Mouse (Mus musculus): ENCODE results near the gene Lipa.
A peak's percentile ranks its signal among the peaks of the same experiment; 100 is the strongest.

Lipa gene

GRCm38 (mm10) chr19:34526941-34527682 is at the start of gene Lipa:
Gene Lipa (minus strand): TSS chr19:34527474.
- DNase-seq (ENCODE audit: low spot score in 2 of 2): peak; percentile 77 to 90

GRCm38 (mm10) chr19:34573650-34574049 is 46.4 kb upstream of the Lipa start:
- DNase-seq (ENCODE audit: low spot score in 2 of 2): no peak

GRCm38 (mm10) chr19:34571080-34571479 is 43.8 kb upstream of the Lipa start:
- DNase-seq (ENCODE audit: low spot score in 2 of 2): no peak

- DNase-seq (ENCODE audit: low spot score in 2 of 2): no peak
Observed at GRCm38 (mm10) chr19:34569896-34570476, 42.7 kb upstream of the Lipa start.

GRCm38 (mm10) chr19:34568988-34569895 is 42.0 kb upstream of the Lipa start:
- no peak for DNase-seq (ENCODE audit: low spot score in 2 of 2)

- no peak for DNase-seq (ENCODE audit: low spot score in 2 of 2)
Observed at GRCm38 (mm10) chr19:34566178-34566784, 39.0 kb upstream of the Lipa start.

GRCm38 (mm10) chr19:34562556-34562955 is 35.3 kb upstream of the Lipa start:
- no peak for DNase-seq (ENCODE audit: low spot score in 2 of 2)

- no peak for DNase-seq (ENCODE audit: low spot score in 2 of 2)
Observed at GRCm38 (mm10) chr19:34556621-34557020, 29.3 kb upstream of the Lipa start.

GRCm38 (mm10) chr19:34554061-34554460 is 26.8 kb upstream of the Lipa start:
- no peak for DNase-seq (ENCODE audit: low spot score in 2 of 2)

GRCm38 (mm10) chr19:34553522-34553921 is 26.2 kb upstream of the Lipa start:
- DNase-seq (ENCODE audit: low spot score in 2 of 2): no peak

- no peak for DNase-seq (ENCODE audit: low spot score in 2 of 2)
Observed at GRCm38 (mm10) chr19:34553021-34553420, 25.7 kb upstream of the Lipa start.

- no peak for DNase-seq (ENCODE audit: low spot score in 2 of 2)
Observed at GRCm38 (mm10) chr19:34551981-34552380, 24.7 kb upstream of the Lipa start.

- DNase-seq (ENCODE audit: low spot score in 2 of 2): peak; percentile 30 to 56
Observed at GRCm38 (mm10) chr19:34550534-34551223, 23.4 kb upstream of the Lipa start, which contains the start of gene Ifit2. Gene Ifit2 (plus strand): TSS chr19:34550694.

- no peak for DNase-seq (ENCODE audit: low spot score in 2 of 2)
Observed at GRCm38 (mm10) chr19:34550205-34550533, 22.9 kb upstream of the Lipa start.

GRCm38 (mm10) chr19:34547976-34548375 is 20.7 kb upstream of the Lipa start:
- peak; percentile 37 to 70 for DNase-seq (ENCODE audit: low spot score in 2 of 2)

- no peak for DNase-seq (ENCODE audit: low spot score in 2 of 2)
Observed at GRCm38 (mm10) chr19:34546211-34546610, 18.9 kb upstream of the Lipa start.

GRCm38 (mm10) chr19:34539422-34539821 is 12.1 kb upstream of the Lipa start:
- DNase-seq (ENCODE audit: low spot score in 2 of 2): no peak

- no peak for DNase-seq (ENCODE audit: low spot score in 2 of 2)
Observed at GRCm38 (mm10) chr19:34532061-34532751, 4.9 kb upstream of the Lipa start.

GRCm38 (mm10) chr19:34526321-34526923 is 852 bp downstream of the Lipa start:
- no peak for DNase-seq (ENCODE audit: low spot score in 2 of 2)

GRCm38 (mm10) chr19:34524646-34525045 is 2.6 kb downstream of the Lipa start:
- no peak for DNase-seq (ENCODE audit: low spot score in 2 of 2)
